Mouse (Mus musculus) midbrain, postnatal 0 days (tissue): ENCODE data around the gene Hdgf. TPM values are rescaled to one million over a fixed set of nuclear protein-coding genes. Genes with fewer than 3 reads are reported as not detected.
A peak's percentile ranks its signal among the peaks of the same experiment; 100 is the strongest.

Source experiments
- ATAC-seq: fragments of 200-750 bp; cut with Nextera tagmentation; 2 replicates; pipeline ENCODE4 v1.8.0; 2017; ENCODE audit warnings: moderate number of reproducible peaks, mild to moderate bottlenecking, moderate TSS enrichment, moderate library complexity; ENCODE audit not compliant: low FRiP score
- DNase-seq: peaks from one replicate; pipeline ENCODE4 v3.0.0-alpha.2; 2015; ENCODE audit warnings: low spot score
- H3K27ac ChIP-seq: fragments of 300-500 bp; sonication (generic); 2 replicates; pipeline ENCODE4 v1.5.1; 2014; ENCODE audit warnings: low read depth, mild to moderate bottlenecking, low read length, mixed read lengths
- H3K27me3 ChIP-seq: fragments of 300-500 bp; sonication (generic); 2 replicates; pipeline ENCODE4 v1.6.1; 2014; ENCODE audit warnings: low read length, control low read depth, mixed read lengths; ENCODE audit not compliant: insufficient read depth
- H3K36me3 ChIP-seq: fragments of 300-500 bp; sonication (generic); 2 replicates; pipeline ENCODE4 v1.6.1; 2014; ENCODE audit warnings: low read length, control low read depth, mixed read lengths; ENCODE audit not compliant: insufficient read depth
- H3K4me1 ChIP-seq: fragments of 300-500 bp; sonication (generic); 2 replicates; pipeline ENCODE4 v1.6.1; 2014; ENCODE audit warnings: mild to moderate bottlenecking, control low read depth, antibody characterized with exemption, low read length, mixed read lengths; ENCODE audit not compliant: insufficient read depth
- H3K4me2 ChIP-seq: fragments of 300-500 bp; sonication (generic); 2 replicates; pipeline ENCODE4 v1.6.1; 2014; ENCODE audit warnings: low read depth, mild to moderate bottlenecking, low read length, mixed read lengths; ENCODE audit not compliant: poor library complexity, severe bottlenecking
- H3K4me3 ChIP-seq: fragments of 300-500 bp; sonication (generic); 2 replicates; pipeline ENCODE4 v1.5.1; 2014; ENCODE audit warnings: low read depth, mild to moderate bottlenecking, low read length, moderate library complexity
- H3K9ac ChIP-seq: fragments of 300-500 bp; sonication (generic); replicated peaks from 2 replicates; pipeline ENCODE4 v1.6.1; 2014; ENCODE audit warnings: mild to moderate bottlenecking, low read length, moderate library complexity, mixed read lengths; ENCODE audit not compliant: poor library complexity, severe bottlenecking
- H3K9me3 ChIP-seq: fragments of 300-500 bp; sonication (generic); 2 replicates; pipeline ENCODE4 v1.6.1; 2016; ENCODE audit warnings: low read length, control low read depth
- CTCF ChIP-seq: IDR thresholded peaks from 2 replicates; pipeline ENCODE4 v1.5.1; 2016; ENCODE audit warnings: antibody characterized with exemption, mild to moderate bottlenecking
- WGBS: fragments of 180-500 bp; shearing (Covaris S2); extraction: QIAGEN DNeasy Blood & Tissue Kit; methylation state at CpG from one replicate; pipeline ENCODE4 v1.1.7; 2014; 5-methylcytosine and 5-hydroxymethylcytosine counted together
- polyA plus RNA-seq: library from polyadenylated mRNA; unstranded; fragments of >200 nt; fragmentation: Nextera tagmentation; extraction: Ambion mirVana; gene quantifications from 2 replicates; pipeline ENCODE4 v1.2.1, GENCODE M21; 2015
- total RNA-seq: library from RNA; depleted of rRNA; stranded (reverse); fragments of >200 nt; gene quantifications from 2 replicates; pipeline ENCODE4 v1.2.3, GENCODE M21; 2014

Gene Hdgf
- total and polyA plus RNA-seq, 2 experiments from 2014 or later, result 86.5 to 135 TPM

DNA sequence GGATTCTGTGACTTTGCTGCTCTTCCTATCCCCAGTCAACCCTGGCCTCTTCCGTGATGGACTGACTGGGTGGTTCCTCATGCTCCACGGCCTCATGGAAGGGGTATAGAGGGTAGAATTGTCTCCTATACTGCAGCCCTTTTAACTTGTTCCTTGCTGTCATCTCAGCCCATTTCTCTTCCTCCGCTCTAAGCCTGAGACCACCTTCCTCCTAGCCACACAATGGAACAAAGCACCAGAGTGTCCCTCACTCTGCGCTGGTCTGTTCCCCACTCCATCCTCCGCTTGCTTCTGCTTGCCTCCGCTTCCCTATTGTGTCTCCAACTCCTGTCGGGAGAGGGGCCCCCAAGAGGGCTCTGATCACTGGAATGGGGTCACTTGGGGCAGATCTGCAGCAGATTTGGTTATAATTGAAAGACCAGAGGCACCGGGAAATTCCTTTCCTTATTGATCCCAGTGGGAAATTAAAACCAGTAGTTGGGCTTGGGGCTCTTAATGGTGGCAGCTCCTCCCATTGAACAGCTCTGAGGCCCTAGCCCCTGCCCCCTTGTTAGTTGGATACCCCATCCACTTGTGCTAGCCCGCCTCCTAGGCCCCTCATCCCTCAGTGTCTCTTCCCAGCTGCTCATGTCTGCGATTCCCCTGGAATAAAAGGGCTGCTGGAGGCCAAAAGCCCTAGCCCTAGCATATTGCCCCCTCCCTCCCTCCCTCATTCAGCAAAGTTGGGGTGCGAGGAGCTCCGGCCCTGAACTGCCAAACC is 39.8 kb downstream of the Hdgf start:
- Histone ChIP-seq H3K27ac (no peak overlapping the region), H3K9ac (no peak overlapping the region), H3K36me3 (peaks cover 15% of the 10 kb centered on the region), H3K9me3 (no peaks in the 10 kb centered on the region), H3K4me2 (no peak overlapping the region), H3K4me3 (no peak overlapping the region), H3K27me3 (0 out of 2 replicates have a peak, but pooled peaks cover 4% of the 10 kb centered on the region), H3K4me1 (peaks cover 14% of the 10 kb centered on the region)
- no peak for DNase-seq
- no peak for ATAC-seq
- WGBS, result 34% methylated on average over 12 of the region's 12 CpGs
- no peak for TF ChIP-seq CTCF

DNA sequence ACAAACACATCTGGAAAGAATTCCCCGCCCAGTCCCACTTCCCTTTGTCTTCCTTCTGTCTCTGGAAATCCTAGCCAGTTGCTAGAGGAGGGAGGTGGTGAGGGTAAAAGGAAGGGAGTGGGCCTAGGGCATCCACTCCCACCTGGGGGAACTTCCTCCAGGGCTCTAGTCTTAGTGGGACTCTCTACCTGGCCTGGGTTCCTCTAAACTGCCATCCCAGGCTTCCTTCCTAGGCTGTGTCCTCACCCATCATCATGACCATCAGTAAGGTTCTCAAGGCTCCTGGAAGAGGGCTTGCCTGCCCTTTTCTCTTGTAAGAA is 40.4 kb downstream of the Hdgf start:
- Histone ChIP-seq H3K27me3 (0 out of 2 replicates have a peak, but pooled peaks cover 4% of the 10 kb centered on the region), H3K27ac (no peak overlapping the region), H3K9me3 (no peaks in the 10 kb centered on the region), H3K4me1 (peaks cover 14% of the 10 kb centered on the region), H3K9ac (no peak overlapping the region), H3K4me3 (no peak overlapping the region), H3K4me2 (no peak overlapping the region), H3K36me3 (peaks cover 9% of the 10 kb centered on the region)
- no peak for DNase-seq
- 45% methylated on average over 1 of the region's 1 CpGs for WGBS
- ATAC-seq, result no peak
- TF ChIP-seq CTCF, result no peak

DNA sequence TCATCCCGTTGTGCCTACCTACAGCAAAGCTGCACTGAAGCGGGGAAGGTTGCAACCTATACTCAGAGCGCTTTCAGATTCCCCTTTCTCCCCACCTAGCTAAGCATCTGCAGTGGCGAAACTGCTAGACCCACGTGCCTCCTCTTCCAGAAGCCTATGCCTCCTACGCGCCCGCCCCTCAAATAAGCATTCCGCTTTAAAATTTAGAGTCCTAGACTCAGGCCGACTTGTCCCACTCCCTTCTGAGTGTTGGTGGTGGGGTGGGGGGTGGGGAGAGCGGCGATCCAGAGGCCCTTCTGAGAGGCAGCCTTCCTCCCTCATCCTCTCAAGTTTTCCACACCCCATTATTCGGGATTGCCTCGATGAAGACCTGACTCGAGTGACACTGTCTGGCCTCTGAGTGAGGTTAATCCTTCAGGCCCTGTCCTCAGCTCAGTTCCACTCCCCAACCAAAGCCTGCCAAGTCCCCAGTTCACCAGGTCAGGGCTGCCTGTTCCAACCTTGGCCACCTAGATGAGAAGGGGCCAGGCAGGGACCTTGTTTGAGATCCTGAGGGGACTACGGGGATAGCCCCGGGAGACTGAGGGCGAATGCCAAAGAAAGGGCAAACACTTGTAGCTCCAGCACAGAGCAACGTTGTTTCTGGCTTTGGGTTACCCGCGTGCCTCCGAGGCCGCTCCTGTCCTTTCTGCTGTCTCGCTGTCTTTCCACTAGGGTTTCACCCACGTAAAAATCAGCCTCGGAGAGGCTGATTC is 41.1 kb downstream of the Hdgf start:
- no peaks in the 10 kb centered on the region for H3K9me3 ChIP-seq
- TF ChIP-seq CTCF, result no peak
- no peak overlapping the region for H3K27ac ChIP-seq
- 0 out of 2 replicates have a peak, but pooled peaks cover 4% of the 10 kb centered on the region for H3K27me3 ChIP-seq
- H3K4me3 ChIP-seq, result peak overlapping the region; percentile 26
- DNase-seq (no peak), ATAC-seq (no peak)
- H3K9ac ChIP-seq, result 0 out of 2 replicates have a peak overlapping the region, but pooled peaks have one; percentile 13
- 7% methylated on average over 26 of the region's 26 CpGs for WGBS
- H3K4me1 ChIP-seq, result peaks cover 14% of the 10 kb centered on the region
- H3K36me3 ChIP-seq, result peaks cover 4% of the 10 kb centered on the region; the same call in 1 of the 2 replicates
- H3K4me2 ChIP-seq, result peak overlapping the region; percentile 64

DNA sequence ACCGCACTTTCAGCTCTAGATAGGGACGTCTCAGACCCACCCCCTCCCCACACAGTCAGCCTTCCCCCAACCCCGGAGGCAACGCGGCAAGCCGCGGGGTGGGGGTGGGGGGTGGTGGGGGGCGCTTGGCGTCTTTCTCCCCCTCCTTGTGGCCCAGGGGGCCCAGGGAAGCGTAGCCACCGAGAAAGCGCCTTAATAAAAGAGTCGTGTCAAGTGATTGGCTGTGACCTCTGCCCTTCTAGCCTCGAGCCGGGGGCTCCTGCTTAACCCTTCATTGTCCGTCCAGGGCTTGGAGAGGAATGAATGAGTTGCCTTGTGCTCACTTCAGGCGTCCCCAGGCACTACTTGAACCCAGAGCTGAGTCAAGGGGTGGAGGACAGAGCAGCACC is 41.7 kb downstream of the Hdgf start:
- DNase-seq, result no peak

DNA sequence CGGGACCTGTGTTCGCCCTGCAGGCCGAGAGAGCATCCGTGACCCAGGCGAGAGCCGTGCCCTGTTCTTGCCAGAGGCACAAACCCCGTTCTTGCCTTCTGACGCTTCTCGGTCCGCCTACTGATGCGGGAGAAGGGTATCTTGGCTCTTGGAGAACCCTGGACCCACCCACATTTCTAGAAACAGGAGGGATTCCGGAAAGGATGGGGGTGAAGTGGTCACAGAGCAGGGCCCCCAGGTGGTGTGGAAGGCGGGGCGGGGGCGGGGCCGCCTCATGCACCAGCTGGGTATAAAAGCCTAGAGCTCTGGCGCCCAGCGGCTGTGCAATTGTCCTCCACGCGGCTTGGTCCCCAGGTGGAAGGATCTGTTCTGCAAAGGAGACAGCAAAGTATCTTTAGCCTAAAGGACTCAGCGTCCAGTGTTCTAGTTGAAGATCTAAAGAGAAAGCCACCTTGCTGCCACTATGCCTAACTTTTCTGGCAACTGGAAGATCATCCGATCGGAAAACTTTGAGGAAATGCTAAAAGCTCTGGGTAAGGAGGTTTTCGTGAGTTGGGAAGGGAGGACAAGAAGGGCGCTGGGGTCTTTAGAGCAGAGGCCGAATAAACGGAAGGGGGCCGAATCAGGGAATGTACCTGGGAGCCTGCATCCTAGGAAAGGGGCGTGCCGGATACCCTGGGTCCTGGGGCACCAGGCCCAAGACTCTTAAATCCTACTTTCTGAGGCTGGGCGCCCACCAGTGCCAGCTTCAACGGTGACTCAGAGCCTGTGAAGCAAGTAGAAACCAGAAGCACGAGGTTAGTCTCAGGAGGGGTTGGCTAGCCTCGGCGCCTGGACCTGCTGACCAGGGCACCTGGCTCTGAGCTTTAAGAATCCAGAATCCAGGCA is 42.5 kb downstream of the Hdgf start, which contains the start of gene Crabp2:
Crabp2 (plus strand) TSS at position 289 of the 888 bp plus-strand sequence.
- Histone ChIP-seq H3K36me3 (no peaks in the 10 kb centered on the region), H3K9me3 (no peaks in the 10 kb centered on the region), H3K27me3 (0 out of 2 replicates have a peak, but pooled peaks cover 4% of the 10 kb centered on the region), H3K4me1 (peaks cover 14% of the 10 kb centered on the region), H3K9ac (0 out of 2 replicates have a peak within 1 kb of the TSS, but pooled peaks have one; percentile 13), H3K4me3 (peak within 1 kb of the TSS; percentile 26), H3K27ac (no peak within 1 kb of the TSS), H3K4me2 (peak within 1 kb of the TSS; percentile 64)
- no peak for DNase-seq
- ATAC-seq, result no peak
- WGBS, result 6% methylated on average over 33 of the region's 35 CpGs
- no peak for TF ChIP-seq CTCF

More for the DNA sequence above, 41.7 kb downstream of the Hdgf start:
- no peaks in the 10 kb centered on the region for H3K36me3 ChIP-seq
- TF ChIP-seq CTCF, result no peak
- ATAC-seq, result no peak
- WGBS, result 0% methylated on average over 17 of the region's 17 CpGs
- H3K27me3 ChIP-seq, result 0 out of 2 replicates have a peak, but pooled peaks cover 4% of the 10 kb centered on the region
- H3K4me2 ChIP-seq, result peak overlapping the region; percentile 64
- 0 out of 2 replicates have a peak overlapping the region, but pooled peaks have one; percentile 13 for H3K9ac ChIP-seq
- peaks cover 14% of the 10 kb centered on the region for H3K4me1 ChIP-seq
- H3K27ac ChIP-seq, result no peak overlapping the region
- H3K4me3 ChIP-seq, result peak overlapping the region; percentile 26
- no peaks in the 10 kb centered on the region for H3K9me3 ChIP-seq
